Mouse (Mus musculus) intestine, embryonic 14.5 days (tissue): ENCODE data around the gene Fbln5. TPM values are rescaled to one million over a fixed set of nuclear protein-coding genes. Genes with fewer than 3 reads are reported as not detected.

Source experiments
- ATAC-seq: fragments of 200-750 bp; cut with Nextera tagmentation; replicated peaks from 2 replicates; pipeline ENCODE4 v1.8.0; 2017; ENCODE audit warnings: low read depth, moderate number of reproducible peaks, moderate TSS enrichment, moderate library complexity; ENCODE audit not compliant: low FRiP score, low TSS enrichment
- DNase-seq: peaks from one replicate; pipeline ENCODE4 v3.0.0-alpha.2; 2018; ENCODE audit warnings: low spot score
- H3K27ac ChIP-seq: fragments of 300-500 bp; sonication (generic); 2 replicates; pipeline ENCODE4 v1.5.1; 2014; ENCODE audit warnings: low read depth, mild to moderate bottlenecking, control low read depth
- H3K27me3 ChIP-seq: fragments of 300-500 bp; sonication (generic); replicated peaks from 2 replicates; pipeline ENCODE4 v1.6.1; 2014; ENCODE audit warnings: low read length, control low read depth; ENCODE audit not compliant: control insufficient read depth, insufficient read depth
- H3K36me3 ChIP-seq: fragments of 300-500 bp; sonication (generic); 2 replicates; pipeline ENCODE4 v1.6.1; 2014; ENCODE audit warnings: low read length, control low read depth; ENCODE audit not compliant: control insufficient read depth, insufficient read depth
- H3K4me1 ChIP-seq: fragments of 300-500 bp; sonication (generic); replicated peaks from 2 replicates; pipeline ENCODE4 v1.6.1; 2014; ENCODE audit warnings: low read length, control low read depth, mixed read lengths; ENCODE audit not compliant: control insufficient read depth, insufficient read depth
- H3K4me2 ChIP-seq: fragments of 300-500 bp; sonication (generic); 2 replicates; pipeline ENCODE4 v1.6.1; 2014; ENCODE audit warnings: low read length
- H3K4me3 ChIP-seq: fragments of 300-500 bp; sonication (generic); 2 replicates; pipeline ENCODE4 v1.5.1; 2014; ENCODE audit warnings: low read depth, low read length, control low read depth, mixed read lengths
- H3K9ac ChIP-seq: fragments of 300-500 bp; sonication (generic); 2 replicates; pipeline ENCODE4 v1.6.1; 2014; ENCODE audit warnings: mild to moderate bottlenecking, low read length
- H3K9me3 ChIP-seq: fragments of 300-500 bp; sonication (generic); 2 replicates; pipeline ENCODE4 v1.6.1; 2016; ENCODE audit warnings: low read length, control low read depth; ENCODE audit not compliant: control insufficient read depth
- WGBS: fragments of 180-500 bp; shearing (Covaris S2); extraction: QIAGEN DNeasy Blood & Tissue Kit; methylation state at CpG from one replicate; pipeline ENCODE4 v1.1.7; 2014; 5-methylcytosine and 5-hydroxymethylcytosine counted together
- polyA plus RNA-seq: library from polyadenylated mRNA; unstranded; fragments of >200 nt; fragmentation: Nextera tagmentation; extraction: Ambion mirVana; gene quantifications from 2 replicates; pipeline ENCODE4 v1.2.1, GENCODE M21; 2014

Fbln5 gene
- polyA plus RNA-seq, 1 experiment from 2014 or later, result 42.4 TPM

- ATAC-seq (no peak), DNase-seq (no peak)
- Histone ChIP-seq H3K4me3 (0 out of 2 replicates have a peak overlapping the region, but pooled peaks have one; percentile 11), H3K9me3 (no peaks in the 10 kb centered on the region), H3K36me3 (no peaks in the 10 kb centered on the region), H3K4me2 (no peak overlapping the region), H3K27me3 (no peaks in the 10 kb centered on the region; the same call in 1 of the 2 replicates), H3K4me1 (no peaks in the 10 kb centered on the region; the same call in 1 of the 2 replicates), H3K27ac (no peak overlapping the region), H3K9ac (no peak overlapping the region)
- WGBS, result 50% methylated on average over 5 of the region's 5 CpGs
Measured at GRCm38 (mm10) chr12:101816810-101817209, 2.0 kb downstream of the Fbln5 start.

- no peaks in the 10 kb centered on the region for H3K9me3 ChIP-seq
- H3K4me2 ChIP-seq, result no peak overlapping the region
- H3K4me3 ChIP-seq, result no peak overlapping the region
- ATAC-seq (no peak), DNase-seq (no peak)
- H3K9ac ChIP-seq, result no peak overlapping the region
- H3K4me1 ChIP-seq, result no peaks in the 10 kb centered on the region; the same call in 1 of the 2 replicates
- H3K27ac ChIP-seq, result no peak overlapping the region
- no peaks in the 10 kb centered on the region; the same call in 1 of the 2 replicates for H3K27me3 ChIP-seq
- 82% methylated on average over 6 of the region's 6 CpGs for WGBS
- H3K36me3 ChIP-seq, result no peaks in the 10 kb centered on the region
Measured at GRCm38 (mm10) chr12:101815796-101816195, 3.1 kb downstream of the Fbln5 start.

GRCm38 (mm10) chr12:101814423-101814822 is 4.4 kb downstream of the Fbln5 start:
- no peaks in the 10 kb centered on the region; the same call in 1 of the 2 replicates for H3K4me1 ChIP-seq
- H3K36me3 ChIP-seq, result no peaks in the 10 kb centered on the region
- no peak overlapping the region for H3K4me2 ChIP-seq
- H3K27ac ChIP-seq, result no peak overlapping the region
- H3K9ac ChIP-seq, result no peak overlapping the region
- no peaks in the 10 kb centered on the region for H3K9me3 ChIP-seq
- DNase-seq (no peak), ATAC-seq (no peak)
- H3K4me3 ChIP-seq, result no peak overlapping the region
- no peaks in the 10 kb centered on the region for H3K27me3 ChIP-seq
- WGBS, result 89% methylated on average over 2 of the region's 2 CpGs

GRCm38 (mm10) chr12:101811181-101811580 is 7.7 kb downstream of the Fbln5 start:
- WGBS, result 61% methylated on average over 6 of the region's 6 CpGs
- no peak for DNase-seq
- no peak for ATAC-seq
- H3K27ac ChIP-seq, result no peak overlapping the region
- no peaks in the 10 kb centered on the region for H3K9me3 ChIP-seq
- H3K27me3 ChIP-seq, result no peaks in the 10 kb centered on the region
- H3K9ac ChIP-seq, result no peak overlapping the region
- H3K4me1 ChIP-seq, result no peaks in the 10 kb centered on the region
- H3K4me3 ChIP-seq, result no peak overlapping the region
- H3K36me3 ChIP-seq, result no peaks in the 10 kb centered on the region
- no peak overlapping the region for H3K4me2 ChIP-seq

- 77% methylated on average over 2 of the region's 2 CpGs for WGBS
- Histone ChIP-seq H3K36me3 (no peaks in the 10 kb centered on the region), H3K27ac (no peak overlapping the region), H3K4me3 (no peak overlapping the region), H3K4me1 (no peaks in the 10 kb centered on the region), H3K9ac (no peak overlapping the region), H3K27me3 (no peaks in the 10 kb centered on the region), H3K4me2 (no peak overlapping the region), H3K9me3 (no peaks in the 10 kb centered on the region)
- ATAC-seq (no peak), DNase-seq (no peak)
Measured at GRCm38 (mm10) chr12:101810515-101810914, 8.3 kb downstream of the Fbln5 start.

- Histone ChIP-seq H3K36me3 (no peaks in the 10 kb centered on the region), H3K27me3 (no peaks in the 10 kb centered on the region), H3K9me3 (no peaks in the 10 kb centered on the region), H3K4me2 (no peak overlapping the region), H3K4me3 (no peak overlapping the region), H3K4me1 (no peaks in the 10 kb centered on the region), H3K9ac (no peak overlapping the region), H3K27ac (no peak overlapping the region)
- no peak for ATAC-seq
- DNase-seq, result no peak
- WGBS, result 71% methylated on average over 2 of the region's 2 CpGs
Measured at GRCm38 (mm10) chr12:101807400-101807799, 11.5 kb downstream of the Fbln5 start.

GRCm38 (mm10) chr12:101802445-101802844 is 16.4 kb downstream of the Fbln5 start:
- no peak for ATAC-seq
- no peak overlapping the region for H3K4me2 ChIP-seq
- H3K36me3 ChIP-seq, result no peaks in the 10 kb centered on the region
- DNase-seq, result no peak
- H3K9me3 ChIP-seq, result no peaks in the 10 kb centered on the region
- WGBS, result 79% methylated on average over 3 of the region's 3 CpGs
- no peak overlapping the region for H3K27ac ChIP-seq
- no peaks in the 10 kb centered on the region for H3K27me3 ChIP-seq
- H3K4me1 ChIP-seq, result no peaks in the 10 kb centered on the region
- H3K9ac ChIP-seq, result no peak overlapping the region
- no peak overlapping the region for H3K4me3 ChIP-seq

GRCm38 (mm10) chr12:101801744-101802143 is 17.1 kb downstream of the Fbln5 start:
- H3K4me1 ChIP-seq, result no peaks in the 10 kb centered on the region
- 77% methylated on average over 5 of the region's 5 CpGs for WGBS
- ATAC-seq, result no peak

GRCm38 (mm10) chr12:101801051-101801450 is 17.8 kb downstream of the Fbln5 start:
- no peak overlapping the region for H3K4me2 ChIP-seq
- DNase-seq, result no peak
- no peaks in the 10 kb centered on the region for H3K4me1 ChIP-seq
- no peak for ATAC-seq
- no peak overlapping the region for H3K27ac ChIP-seq
- H3K27me3 ChIP-seq, result no peaks in the 10 kb centered on the region
- H3K9ac ChIP-seq, result no peak overlapping the region
- no peak overlapping the region for H3K4me3 ChIP-seq
- 77% methylated on average over 3 of the region's 3 CpGs for WGBS
- no peaks in the 10 kb centered on the region for H3K36me3 ChIP-seq
- H3K9me3 ChIP-seq, result no peaks in the 10 kb centered on the region

More at GRCm38 (mm10) chr12:101801744-101802143, 17.1 kb downstream of the Fbln5 start:
- Histone ChIP-seq H3K27me3 (no peaks in the 10 kb centered on the region), H3K9ac (no peak overlapping the region), H3K36me3 (no peaks in the 10 kb centered on the region), H3K4me3 (no peak overlapping the region), H3K27ac (no peak overlapping the region), H3K9me3 (no peaks in the 10 kb centered on the region), H3K4me2 (no peak overlapping the region)
- DNase-seq, result no peak
